Mouse (Mus musculus) activated CD4-positive, CD25-positive, alpha-beta regulatory T cell, adult 4 months (primary cell): ENCODE measurements at regions not wholly inside any gene's neighbourhood (a gene's known extent, or its start where the extent isn't known, plus 50 kb on each side); places are given as distances from the start of the nearest gene placed in this dataset.

Experiments
- ATAC-seq: one replicate; pipeline ENCODE4 v1.8.0; 2017

- no peak for ATAC-seq
These were observed 213.3 kb downstream of the Bcl2l11 start for GRCm38 (mm10) chr2:128339061-128339642.

DNA sequence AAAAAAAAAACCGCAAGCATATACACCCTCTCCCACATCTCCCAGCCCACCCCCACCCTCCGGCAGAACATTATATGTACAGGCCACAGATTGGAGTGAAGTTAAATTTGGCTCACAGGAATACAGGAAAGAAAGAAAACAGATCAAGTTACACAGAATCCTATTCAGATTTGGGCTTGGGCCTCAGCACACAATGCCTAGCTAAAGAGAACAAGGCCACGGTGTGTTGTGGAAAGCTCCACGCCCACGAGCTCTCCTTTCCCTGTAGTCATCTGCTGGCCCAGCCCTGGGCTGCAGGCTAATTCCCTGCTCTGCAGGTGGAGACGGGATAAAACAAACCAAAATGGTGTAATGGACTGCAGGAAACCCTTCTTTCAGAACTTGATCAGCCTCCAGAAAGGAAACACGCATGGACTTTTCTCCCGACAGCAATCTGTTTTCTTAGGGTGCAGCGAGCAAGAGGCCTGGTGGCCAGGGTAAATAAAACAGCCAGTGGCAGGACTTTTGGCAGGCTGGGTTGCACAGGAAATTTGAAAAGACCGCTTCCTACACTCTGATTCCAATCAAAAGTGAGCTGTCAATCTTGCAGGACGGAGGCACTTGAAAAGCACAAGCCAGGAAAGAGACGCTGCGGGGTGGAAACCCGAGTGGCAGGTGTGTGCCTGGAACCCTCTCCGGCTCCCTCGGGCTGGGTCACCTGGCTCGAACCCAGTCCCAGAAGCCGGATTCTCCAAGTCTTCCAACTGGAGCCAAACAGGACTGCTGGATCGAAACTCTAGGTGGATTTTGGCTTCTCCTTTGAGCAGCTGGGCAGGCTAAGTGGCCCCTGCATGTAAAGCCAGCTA lies 214.0 kb downstream of the Bcl2l11 start:
- ATAC-seq = no peak

DNA sequence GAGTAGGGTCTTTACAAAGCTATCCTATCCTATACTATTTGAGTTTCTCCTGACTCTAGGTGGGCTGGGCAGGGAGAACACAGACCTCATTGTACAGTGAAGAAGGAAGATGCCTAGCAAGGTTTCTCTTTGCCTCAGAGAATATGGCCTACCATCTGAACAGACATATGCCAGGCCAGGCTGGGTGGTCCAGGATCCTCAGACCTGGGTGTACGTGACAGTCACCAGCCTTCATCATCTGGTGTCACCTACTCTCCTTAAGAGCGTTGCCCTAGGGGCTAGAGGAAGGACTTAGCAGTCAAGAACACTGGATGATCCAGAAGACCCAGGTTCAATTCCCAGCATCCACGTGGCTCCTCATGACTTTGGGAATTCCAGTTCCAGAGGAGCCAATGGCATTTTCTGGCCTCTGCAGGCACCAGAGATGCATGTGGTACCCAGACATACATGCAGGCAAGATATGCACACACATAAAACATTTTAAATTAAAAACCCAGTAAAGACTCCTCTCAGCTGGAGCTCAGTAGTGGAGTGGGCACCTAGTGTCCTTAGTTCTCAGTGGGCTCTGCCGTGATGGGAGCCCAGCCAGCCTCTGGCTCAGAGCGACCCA lies 214.9 kb downstream of the Bcl2l11 start:
- no peak for ATAC-seq

DNA sequence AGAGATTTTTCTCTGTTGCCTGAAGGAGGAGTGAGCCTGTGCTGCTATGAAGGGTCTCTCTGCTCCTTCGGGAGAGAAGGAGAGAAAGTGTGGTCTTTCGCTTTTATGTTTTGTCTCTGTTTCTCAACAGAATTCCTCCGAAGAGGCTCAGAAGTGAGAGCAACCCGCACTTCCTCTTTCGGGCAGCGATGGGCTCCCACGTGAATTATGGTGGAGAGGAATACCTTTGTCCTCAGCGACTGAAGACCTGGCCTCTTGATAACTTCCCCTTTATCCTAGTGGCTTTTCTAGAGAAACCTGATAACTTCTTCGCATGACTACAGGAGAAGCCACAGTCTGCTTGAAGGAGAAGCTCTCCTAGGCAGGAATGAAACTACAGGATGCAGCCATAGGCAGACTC lies 216.4 kb downstream of the Bcl2l11 start:
- ATAC-seq = no peak

DNA sequence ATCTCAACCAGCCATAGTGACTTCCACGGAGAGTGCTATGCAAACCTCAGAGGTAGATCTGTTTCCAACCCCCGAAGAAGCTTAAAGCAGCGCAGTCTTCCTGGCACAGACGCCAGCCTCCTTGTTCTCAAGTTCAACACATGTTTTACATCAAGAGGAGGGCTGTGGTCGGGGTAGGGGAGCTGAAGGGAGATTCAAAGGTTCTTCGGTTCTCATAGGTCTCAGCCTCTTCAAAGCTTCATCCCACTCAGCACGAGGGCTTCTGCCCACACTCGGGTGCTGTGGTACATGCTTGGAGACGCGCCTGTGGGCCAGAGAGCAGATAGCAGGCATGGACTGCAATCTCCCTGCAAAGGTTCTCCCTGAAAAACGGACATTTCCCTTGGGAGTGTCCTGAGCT lies 219.7 kb downstream of the Bcl2l11 start:
- peak; percentile 40 for ATAC-seq

GRCm38 (mm10) chr2:128348556-128348955 lies 222.7 kb downstream of the Bcl2l11 start:
- no peak for ATAC-seq

DNA sequence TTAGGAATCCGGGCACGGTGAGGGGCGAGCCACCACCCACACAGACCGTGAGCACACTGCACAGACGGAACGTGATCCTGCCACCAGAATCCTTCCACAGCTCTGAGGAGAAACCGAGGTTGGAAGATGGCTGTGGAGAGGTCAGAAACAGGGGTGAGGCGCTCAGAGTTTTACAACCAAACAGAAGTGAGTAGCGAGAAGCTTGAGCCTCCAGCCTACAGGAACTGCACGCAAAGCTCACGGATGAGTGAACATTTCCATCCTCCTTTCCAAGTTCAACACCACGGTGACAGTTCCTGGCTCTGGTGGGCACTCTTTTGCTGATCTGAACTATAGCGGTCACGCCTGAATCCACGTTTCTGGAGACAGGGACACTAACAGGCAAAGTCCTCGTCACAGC lies 225.6 kb downstream of the Bcl2l11 start:
- ATAC-seq = no peak

- ATAC-seq = no peak
These were observed 226.7 kb downstream of the Bcl2l11 start for GRCm38 (mm10) chr2:128352533-128352932.

- ATAC-seq = no peak
These were observed 227.6 kb downstream of the Bcl2l11 start for GRCm38 (mm10) chr2:128353457-128353856.

- ATAC-seq = no peak
These were observed 230.5 kb downstream of the Bcl2l11 start for GRCm38 (mm10) chr2:128356326-128356725.

- ATAC-seq = no peak
These were observed 231.9 kb upstream of the Spdye4c start for GRCm38 (mm10) chr2:128359106-128359505.

DNA sequence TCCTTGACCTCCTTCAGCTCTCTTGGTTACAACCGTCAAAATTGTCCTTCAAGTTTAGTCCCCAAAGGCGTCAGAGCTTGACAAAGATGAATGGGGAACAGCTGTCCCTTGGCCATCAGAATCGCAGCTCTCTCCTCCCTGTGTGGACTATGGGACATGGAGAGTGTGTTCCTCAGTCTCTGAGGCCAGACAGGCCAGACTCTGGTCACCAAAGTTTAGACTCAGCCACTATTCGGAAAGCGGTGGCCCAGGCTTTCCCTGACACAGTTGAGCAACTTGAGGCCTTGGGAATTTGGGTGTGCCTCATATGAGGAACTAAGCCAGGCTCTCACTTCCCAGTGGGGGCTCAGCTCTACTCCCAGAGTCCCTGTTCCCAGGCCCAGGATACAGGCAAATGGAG lies 230.5 kb upstream of the Spdye4c start:
- ATAC-seq = no peak

DNA sequence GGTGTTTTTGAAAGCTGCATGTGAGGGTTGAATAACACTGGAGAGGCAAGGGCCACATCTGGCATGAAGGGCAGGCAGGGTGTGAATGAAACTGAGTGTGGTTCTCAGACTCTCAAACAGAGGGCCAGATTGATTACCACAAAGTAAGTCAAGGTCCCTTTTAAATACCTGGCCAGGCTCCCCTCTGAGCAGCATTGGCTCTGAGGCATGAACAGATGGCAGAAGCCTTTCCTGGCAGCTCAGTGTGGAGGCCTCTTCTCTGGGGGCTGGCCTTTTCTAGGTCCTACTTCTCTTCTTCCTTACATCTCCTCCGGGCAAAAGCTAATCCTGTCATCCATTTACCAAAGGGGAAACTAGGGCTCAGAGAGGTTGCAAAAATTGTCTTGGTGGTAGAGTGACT lies 229.6 kb upstream of the Spdye4c start:
- no peak for ATAC-seq

- ATAC-seq = no peak
These were observed 226.8 kb upstream of the Spdye4c start for GRCm38 (mm10) chr2:128364161-128364560.

- no peak for ATAC-seq
These were observed 226.0 kb upstream of the Spdye4c start for GRCm38 (mm10) chr2:128365004-128365403.

DNA sequence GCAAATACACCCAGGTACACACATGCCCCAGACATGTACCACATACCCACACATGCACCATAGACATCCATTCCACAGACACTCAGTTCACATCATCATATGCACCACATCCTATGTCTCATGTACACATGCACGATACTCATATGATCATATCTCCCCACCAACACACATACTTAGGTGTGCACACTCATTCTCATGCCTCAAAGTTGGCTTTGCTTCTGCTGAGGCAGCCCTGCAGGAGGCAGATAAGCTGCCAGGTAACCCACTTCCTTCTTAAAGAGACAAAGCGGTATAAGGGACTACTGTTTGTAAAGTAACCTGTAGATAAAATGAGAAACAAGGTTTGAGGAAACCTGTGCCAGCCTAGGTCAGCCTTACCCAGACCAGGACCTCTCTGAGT lies 225.2 kb upstream of the Spdye4c start:
- ATAC-seq = peak; percentile 42

DNA sequence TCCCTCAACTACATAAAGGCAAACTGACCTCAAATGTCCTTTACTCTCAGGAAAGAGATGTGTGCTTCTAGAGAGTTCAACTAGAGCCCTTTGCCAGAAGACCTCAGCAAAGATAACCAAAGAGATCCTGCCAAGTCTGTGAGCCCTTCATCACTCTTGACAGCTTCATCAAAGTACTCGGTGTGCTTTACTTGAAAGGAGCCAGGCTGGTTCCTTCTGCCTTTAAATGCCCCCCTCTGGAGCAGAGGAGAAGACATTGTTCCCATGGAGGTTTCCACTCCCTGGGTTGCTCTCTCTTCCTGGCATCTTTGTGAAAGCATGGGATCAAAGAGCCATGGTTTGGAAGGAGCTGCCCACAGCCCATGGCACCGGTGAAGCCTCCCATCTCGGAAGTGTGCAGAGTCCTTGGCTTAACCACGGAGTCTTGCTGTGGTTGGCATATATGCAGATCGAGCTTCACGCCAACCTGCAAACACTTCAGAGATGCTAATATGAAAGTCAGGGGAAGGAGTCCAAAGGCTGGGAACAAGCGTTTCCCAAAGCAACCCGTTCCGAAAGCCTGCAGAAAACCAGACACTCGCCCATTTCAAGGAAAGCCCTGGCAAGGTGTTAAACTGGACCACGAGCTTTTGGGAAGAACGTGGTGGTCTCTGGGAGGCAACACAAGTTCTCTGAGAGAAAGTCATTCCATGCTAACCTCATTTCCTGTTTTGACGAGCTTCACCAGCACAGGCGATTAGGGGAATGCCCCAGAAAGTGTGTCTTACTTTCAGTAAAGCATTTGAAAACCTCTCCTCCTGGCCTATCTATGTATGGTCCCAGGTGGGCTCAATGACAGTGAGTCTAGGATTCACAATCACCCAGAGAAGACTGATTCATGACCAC lies 223.5 kb upstream of the Spdye4c start:
- ATAC-seq = peak; percentile 78

DNA sequence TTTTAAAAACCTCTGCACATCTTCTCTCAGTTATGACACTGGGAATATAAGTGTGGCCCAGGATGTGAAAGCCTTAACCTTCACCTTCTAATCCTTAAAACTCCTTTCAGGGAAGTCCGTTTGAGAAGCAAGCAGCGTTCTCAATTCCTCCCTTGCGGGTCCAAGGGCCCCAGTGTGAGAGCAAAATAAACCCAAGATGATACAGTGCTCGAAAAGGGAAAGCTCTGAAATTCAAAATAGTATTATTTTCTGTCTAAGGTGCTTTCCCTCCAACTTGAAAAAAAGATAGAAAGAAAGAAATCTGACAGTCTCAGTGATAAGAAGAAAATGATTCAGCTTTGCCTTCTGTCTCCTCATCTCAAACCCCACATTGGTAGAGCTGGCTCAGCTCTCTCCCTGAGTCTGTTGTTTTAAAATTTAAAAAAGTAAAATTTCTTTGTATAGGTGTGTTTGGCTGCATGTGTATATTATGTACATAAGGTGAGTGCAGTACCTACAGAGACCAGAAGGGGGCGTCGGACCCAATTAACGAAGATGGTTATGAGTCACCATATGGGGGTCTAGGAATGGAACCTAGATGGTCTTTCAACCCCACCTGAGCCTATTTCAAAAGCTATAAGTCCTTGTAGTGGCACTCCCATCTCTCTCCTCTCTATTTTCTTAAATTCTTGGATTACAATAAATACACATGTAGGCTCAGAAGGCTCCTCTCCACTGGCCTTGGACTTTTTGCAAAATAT lies 222.3 kb upstream of the Spdye4c start:
- ATAC-seq = peak; percentile 13

DNA sequence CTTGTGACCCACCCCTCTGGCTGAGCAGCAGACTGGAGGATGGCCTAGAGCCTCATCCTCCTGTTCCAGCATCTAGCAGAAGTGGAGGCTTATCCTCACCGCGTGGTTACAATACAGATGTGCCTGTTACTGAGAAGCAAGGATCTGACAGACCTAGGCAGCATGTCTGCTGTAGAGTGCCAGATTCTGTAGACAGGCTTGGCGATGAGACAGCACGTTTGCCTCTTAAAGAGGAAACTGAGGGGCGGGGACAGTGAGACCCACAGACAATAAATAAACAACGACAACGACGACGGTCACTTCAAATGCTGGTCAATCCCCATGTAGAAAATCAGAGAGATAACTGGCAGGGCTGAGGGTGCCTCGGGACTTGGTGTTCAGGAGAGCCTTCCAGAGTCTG lies 220.2 kb upstream of the Spdye4c start:
- ATAC-seq = no peak

DNA sequence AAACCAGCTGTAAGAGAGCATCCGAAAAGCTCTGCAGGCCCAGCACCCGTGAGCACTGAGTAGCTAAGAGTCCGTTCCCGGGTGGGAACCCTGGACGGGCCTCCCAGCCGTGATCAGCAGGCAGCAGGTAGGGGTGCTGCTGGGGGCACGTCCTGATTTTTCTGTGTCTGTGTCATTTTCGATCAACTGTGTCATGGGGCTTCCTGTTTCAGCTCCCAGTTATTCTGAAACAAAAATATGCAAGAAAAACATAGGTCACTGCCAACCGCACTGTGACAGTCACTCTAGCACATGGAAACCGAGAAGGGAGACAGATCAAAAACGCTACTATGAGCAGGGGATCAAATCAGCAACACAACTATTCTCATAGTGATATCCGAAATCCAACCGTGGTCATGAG lies 218.8 kb upstream of the Spdye4c start:
- ATAC-seq = no peak

DNA sequence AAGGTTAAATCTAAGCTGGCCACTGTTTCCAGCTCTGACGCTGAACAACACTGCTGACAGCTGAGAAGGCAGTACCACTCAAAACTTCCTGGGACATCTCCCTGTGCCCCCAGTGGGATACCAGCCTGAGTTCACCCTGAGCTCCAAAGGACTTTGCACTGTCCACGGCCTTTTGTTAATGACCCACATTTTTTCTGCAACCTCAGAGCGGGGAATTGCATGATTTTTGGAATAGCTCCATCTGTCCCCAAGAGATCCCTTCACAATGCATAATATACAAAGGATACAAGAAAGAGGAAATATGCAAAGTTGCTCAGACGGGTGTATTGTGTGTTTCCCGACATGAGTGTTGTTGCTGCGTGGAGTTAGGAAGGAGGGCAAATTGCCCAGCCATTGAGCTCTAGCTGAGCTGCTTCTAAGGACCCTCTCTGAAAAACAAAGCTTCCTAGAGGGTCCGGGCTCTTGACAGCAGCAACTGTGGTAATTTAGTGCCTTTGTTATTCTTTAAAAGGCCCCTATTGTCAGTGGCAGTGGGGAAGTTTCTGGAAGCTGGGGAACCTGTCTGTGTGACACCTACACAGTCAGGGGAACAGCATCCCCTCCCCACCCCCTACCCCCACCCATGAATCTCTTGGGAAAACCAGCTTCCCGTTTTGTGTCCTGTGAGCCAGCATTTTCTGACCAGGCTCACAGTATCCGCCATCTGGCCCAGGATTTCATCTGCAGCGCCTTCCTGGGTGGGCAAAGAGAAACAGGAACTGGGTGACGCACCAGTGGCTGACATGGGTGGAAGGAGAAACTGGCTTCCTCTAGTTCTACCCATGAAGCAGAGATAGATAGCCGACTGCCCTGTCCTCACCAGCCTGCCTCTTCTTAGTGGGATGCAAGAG lies 217.4 kb upstream of the Spdye4c start:
- no peak for ATAC-seq
